Mouse (Mus musculus): ENCODE results near the gene Fastk. TPM values are rescaled to one million over a fixed set of nuclear protein-coding genes. Genes with fewer than 3 reads are reported as not detected.
A peak's percentile ranks its signal among the peaks of the same experiment; 100 is the strongest.

Fastk gene
- total RNA-seq (2021): 100 to 1,000 TPM in 1 of 2 experiments, 10 to 100 TPM in 1; 93.4 to 108 TPM
- 335 and 350 TPM in 2 replicates for polyA plus RNA-seq (2012; rRNA removed)
- long read RNA-seq, transcript Fastk-201 (10 exons, 1,893 nt): major isoform, 104 of 151 reads
- long read RNA-seq, transcript Fastk-213 (9 exons, 2,552 nt): minor isoform, 5 of 151 reads
- long read RNA-seq, partial matches to known transcripts: 15 of 151 reads
- long read RNA-seq, other reads (novel, unspliced or antisense): 27 of 151 reads

DNA sequence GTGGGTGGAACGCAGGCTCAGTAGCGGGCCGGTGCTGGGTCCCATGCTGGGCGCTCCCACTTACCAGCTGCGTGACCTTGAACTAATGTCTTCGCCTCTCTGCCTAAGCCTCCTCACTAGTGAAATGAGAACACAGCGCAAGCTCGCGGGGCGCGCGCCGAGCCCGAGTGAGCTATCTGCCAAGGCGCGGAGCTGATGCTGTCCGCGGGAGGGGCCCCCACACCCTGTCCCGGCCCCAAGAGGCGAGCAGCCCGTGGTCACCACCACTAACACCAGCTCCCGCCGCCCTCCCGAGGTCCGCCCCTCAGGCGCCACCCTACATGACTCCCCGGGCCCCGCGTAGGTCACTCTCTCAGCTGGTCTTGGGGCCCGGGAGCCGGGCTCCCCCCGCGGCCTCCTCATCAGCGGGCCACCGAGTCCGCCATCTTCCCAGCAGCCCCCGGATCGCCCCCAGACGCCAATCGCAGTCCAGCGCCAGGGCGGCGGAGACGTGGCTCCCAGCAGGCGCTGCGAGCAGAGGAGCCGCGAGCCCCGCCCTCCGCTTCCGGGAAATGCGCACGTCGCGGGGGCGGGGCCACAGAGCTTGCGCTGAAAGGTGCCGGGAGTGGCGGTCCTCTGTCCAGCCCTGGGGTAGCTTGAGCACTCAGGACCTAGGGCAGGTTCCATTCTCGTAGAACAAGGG, at the start of gene Fastk:
TSS of gene Fastk (minus strand) at position 542 of the 682 bp plus-strand sequence.
- peak; percentile 95 for DNase-seq

DNA sequence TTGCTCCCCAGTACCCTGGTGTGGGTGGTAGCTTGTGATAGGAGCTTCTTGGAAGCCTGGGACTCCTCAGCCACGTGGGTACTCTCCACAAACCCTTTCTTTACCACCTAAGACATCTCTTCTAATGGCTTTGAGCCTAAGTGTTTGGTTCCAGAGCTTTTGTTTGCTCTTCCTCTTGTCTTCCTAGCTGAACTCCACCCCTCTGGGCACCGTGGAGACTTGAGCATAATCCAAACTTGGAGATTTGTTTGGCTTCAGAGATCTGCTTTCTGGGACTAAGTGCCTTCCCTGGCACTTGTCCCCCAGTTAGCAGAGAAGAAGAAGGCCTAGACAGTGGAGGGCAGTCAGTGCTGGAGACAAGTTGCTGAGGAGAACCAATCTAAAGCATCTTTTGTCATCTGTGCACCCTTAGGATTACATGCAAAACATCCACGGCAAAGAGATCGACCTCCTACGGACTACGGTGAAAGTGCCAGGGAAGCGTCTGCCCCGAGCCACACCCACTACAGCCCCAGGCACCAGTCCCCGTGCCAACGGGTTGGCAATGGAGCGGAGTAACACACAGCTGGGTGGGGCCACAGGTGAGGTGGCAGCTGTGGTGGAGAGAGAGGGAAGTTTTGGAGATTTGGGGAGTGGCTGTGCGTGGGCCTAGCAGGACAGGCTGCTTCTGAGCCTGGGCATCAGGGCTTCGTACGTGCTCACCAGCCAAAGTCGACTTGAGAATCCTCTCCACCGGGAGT, 47.6 kb upstream of the Fastk start:
- no peak for DNase-seq

DNA sequence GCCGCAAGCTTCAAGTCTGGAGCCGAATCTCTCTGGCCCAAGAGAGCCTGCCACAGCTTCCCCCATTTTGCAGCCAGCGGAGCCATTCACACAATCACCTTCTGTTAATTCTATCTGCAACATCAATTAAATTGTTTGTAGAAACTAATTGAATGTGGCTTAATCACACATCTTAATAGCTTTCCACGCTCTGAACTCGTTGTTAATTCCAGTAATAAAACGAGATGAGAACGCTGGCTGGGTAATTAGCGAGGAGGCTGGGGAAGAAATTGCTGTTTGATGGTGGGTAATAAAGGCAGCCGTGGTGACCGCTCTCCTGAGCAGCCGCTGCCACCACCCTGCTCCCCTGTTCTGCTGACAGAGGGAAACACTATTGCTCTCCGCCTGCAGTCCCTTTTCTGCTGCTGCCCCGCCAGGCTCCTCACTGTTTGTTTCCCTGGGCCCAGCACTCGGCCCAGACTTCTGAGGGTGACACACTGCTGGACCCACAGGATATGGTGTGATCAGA, 45.4 kb upstream of the Fastk start:
- DNase-seq: no peak

DNA sequence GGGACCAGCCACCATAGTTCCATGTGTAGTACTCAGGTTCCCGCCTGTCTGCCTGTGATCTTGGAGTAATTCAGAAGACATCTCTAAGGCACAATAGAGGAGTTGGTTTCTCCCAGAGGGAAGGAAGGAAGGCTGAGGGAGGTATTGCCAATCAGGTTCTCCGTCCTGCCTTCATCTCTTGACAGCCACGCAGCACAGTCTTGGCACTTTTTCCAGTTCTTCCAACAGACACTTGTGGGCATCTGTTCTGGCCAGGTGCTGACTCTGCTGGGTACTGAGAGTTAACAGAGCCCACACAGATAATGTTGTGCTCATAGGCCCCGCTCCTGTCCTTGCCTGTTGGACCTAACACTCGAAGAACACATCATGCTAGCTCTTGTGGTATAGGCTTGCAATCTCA, 41.7 kb upstream of the Fastk start:
- no peak for DNase-seq

DNA sequence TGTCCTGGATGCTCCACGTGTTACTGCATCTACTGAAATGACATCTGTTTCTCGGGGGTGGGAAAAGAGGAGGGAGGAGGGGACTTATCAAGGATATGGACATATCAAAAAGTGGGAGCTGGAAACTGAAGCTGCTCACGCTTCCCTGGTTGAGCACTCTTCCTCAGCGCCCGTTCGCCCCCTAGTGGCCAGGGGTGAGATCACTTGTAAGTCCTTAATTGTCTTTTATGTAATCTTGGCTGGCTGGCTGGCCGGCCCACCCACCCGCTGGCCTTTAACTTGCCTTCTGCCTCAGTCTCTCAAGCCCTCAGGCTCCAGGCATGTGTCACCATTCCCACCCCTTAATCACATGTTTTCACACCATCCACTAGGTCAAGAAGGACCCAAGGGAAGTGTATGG, 41.0 kb upstream of the Fastk start:
- DNase-seq: peak; percentile 84

DNA sequence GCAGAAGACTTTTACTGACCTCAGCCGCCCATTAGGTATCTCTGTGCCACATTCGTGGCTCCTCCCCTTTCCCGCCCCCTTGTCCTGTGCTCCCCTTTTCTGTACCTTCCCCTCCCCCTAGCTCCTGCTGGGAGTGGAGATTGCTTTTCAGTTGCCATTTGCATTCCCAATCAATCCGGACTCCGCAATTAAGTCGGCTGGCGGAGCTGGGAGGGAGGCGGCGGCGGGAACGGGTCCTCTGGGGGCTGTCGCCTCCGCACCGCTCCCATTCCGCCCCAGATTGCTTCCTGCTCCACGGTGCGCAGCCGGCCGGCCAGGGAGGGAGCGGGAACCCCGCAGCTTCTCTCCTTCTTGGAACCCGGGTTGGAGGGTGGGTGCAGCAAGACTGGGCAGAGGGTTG, 39.9 kb upstream of the Fastk start:
- DNase-seq: no peak

DNA sequence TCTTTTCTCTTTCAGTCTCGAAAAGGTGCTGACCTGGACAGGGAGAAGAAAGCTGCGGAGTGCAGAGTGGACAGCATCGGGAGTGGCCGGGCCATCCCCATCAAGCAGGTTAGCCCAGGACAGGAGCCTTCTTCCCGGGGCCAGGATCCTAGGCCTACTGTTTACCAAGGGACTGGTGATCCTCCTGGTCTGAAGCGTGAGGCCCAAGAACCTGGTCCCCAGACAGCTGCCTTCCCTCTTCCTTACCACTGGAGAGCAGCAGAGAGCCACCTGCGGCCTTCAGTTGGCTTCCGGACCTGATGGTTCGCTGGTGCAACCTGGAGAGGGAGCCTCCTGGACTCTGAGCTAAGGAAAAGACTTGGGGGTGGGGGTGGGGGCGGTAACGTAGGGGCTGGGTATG, 38.2 kb upstream of the Fastk start:
- DNase-seq: peak; percentile 60

DNA sequence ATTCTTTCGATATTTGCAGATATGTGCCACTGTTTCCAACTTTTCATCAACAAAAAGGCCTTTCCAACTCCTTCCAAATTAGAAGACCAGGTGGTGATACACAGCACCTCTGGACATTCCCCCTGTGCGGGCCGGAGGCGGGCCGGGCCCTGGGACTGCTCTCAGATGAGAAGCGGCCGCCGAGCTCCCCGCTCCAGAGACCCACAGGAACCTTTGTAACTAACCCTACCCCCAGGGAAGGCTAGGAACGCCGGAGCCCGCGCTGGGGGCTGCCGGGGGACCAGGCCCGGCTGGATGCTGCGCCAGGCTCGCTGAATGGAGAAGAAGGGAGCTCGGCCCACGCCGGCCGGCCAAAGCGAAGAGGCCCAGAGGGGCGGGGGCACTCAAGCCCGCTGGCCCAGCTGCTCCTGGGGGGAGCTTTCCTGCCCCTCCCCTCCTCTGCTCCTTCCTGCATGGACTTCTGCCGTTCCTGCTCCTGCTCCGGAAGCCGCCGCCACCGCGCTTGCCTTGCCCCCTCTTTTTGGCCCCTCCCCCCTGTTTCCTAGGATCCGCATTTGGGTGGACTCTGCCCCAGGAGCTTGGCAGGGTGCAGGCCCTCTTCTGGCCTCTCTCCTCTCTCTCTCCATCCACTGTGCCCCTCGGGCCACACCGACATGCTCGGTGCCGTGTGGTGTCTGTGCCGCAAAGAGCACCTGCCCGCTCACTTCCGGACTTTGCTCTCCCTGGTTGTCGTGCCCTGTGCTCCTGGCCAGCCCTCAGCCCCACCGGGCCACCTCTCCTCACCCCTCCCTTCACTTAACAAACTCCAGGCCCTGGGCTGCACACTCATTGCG, 37.4 kb upstream of the Fastk start:
- no peak for DNase-seq

DNA sequence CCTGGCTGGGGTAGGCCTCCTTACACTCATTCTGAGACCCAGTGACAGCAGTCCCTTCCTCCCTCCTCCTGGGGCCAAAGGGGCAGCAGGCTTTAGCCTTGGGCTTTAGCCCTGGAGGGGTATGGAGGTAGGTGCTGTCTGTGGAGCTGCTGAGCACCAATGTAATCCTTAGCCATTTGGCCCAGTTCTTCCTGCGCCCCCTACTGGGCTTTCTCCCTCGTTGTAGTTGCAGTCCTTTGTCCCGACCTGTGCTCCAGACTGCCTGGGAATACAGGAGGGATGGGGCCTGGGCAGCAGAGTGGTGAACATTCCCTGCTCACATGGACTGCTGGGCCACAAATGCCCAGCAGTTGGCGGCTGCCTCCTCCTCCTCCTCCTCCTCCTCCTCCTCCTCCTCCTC, 36.6 kb upstream of the Fastk start:
- DNase-seq: peak; percentile 72

DNA sequence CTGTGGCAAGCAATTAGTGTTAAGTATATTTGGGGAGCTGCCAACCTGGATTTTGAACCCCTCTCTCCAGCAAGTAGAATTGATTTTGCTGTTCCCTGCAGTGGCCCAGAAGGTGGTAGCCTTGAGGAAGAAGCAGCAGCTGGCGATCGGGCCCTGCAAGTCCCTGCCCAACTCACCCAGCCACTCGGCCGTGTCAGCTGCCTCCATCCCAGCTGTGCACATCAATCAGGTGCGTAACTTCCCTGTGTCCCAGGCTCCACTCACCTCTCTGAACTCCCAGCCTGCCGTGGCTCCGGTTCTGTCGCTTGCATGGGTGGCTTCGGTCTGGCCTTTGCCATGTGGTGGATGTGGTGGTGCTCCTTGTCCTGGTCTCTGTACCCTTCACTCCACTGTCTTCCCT, 32.8 kb upstream of the Fastk start:
- DNase-seq: no peak

DNA sequence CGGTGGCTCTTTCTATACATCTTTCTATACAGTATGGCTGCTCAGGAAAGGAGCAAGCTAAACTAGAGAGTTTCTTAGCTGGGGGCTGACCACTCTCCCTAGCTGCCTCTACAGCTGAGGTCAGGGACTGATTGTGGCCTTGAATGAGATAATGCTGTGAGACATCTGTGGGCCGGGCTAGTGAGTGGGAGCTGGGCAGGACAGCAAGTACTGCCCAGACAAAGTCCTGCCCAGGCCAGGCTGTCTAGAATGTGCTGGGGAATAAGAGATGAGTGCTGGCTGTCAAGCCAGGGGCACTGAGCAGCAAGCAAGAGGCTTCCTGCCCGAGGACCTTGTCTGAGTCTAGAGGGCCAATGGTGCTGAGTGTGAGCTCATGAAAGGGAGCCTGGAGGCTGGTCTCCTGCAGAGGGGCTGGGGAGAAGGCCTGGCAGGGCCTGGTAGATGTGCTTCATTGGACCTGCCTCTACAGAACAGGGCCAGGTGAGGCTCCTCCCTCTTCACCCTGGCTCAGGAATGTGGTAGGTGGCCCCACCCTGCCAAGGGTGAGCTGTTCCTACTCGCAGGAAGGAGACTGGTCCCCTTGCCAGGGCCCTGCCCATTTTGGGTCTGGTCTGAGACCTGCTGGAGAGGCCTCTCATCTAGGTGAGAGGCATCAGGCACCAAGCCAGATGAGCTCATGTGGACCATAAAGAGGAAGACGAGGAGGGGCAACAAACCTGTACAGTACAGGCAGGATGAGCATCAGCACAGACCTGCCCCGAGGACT, 30.6 kb upstream of the Fastk start:
- peak; percentile 90 for DNase-seq

DNA sequence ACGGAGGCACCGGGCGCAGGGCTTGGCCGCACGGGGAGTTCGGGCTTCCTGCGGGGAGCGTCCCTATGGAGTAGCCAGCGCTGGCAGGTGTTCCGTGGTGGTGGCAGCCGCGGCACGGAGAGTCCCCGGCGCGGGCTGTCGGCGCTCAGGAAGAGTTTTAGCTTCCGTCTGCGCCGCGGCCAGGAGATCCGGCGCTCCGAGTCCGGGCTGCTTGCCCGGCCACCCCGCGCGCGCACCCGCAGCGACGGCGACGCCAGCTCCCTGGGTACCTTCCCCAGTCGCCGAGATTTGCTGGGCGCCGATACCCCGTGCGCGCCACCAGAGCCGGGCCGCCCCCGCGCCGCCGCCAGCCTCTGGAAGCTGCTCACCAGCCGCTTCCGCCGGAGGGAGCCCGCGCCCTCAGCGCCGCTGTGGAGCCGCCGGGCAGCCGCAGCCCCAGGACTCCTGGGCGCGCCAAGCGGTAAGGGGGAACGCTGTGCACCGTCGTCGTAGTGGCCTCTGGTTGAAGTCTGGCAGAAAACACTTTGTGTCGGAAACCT, 29.7 kb upstream of the Fastk start:
- peak; percentile 83 for DNase-seq

DNA sequence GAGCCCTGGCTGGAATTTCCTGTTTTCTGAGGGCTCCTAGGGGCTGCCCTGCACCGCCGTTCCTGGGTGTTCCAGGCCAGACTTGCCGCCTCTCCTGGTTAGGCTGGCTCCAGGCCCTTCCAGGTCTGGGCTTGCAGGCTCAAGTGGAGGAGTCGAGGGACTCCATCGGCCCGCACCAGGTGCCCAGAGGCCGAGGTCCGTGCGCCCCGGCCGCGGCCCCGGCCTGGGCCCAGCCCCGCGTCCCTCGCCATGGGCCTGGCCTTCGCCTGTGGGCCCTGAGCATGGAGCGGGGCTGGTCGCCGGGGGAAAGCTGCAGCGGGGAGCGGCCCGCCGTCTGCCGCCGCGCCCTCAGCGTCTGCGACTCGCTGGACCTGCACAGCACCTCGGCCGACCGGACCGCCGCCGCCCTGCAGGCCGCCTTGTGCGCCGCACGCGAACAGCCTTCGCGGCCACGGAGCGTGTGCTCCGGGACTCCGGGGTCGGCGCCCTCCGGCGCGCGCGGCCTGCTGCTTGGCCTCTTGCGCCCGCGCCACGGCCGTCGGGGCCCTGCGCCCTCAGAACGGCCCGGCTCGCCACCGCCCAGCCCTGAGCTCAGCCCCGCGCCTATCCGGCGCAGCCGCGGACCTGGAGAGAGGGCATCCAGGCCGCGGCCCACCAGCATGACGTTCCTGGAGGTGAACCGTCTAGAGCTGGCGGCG, 29.1 kb upstream of the Fastk start:
- no peak for DNase-seq

DNA sequence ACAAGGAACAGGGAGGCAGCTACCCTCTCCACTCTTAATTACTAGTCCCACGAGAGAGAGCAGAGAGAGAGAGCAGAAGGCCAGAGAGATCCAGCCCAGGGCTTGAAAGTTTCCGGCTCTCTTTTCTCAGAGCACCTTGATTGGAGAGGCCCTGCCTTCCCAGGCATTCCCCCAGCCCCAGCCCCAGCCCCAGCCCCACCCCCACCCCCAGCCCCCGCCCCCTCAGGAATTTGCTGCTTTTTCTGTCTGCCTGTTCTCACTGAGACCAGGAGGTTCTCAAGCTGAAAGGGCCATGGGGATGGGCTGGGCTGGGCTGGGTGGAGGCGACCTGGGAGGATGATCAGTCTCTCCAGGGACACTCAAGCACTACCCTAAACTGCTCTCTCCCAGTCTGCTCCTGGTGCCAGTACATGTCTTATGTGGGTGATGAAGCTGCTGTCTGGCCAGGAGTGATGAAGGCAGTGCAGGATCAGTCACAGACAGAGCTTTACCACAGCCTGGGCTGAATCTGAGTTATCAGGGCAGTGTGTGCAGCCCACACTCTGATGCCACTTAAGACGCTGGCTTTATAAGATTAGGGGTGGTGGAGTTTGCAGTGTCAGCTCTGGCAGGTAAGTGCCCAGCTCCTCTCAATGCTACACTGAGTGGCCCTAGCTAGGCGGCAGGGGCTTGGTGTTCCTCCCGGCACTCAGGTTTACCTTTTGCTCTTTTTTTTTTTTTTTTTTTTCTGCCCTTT, 28.0 kb upstream of the Fastk start:
- DNase-seq: no peak

DNA sequence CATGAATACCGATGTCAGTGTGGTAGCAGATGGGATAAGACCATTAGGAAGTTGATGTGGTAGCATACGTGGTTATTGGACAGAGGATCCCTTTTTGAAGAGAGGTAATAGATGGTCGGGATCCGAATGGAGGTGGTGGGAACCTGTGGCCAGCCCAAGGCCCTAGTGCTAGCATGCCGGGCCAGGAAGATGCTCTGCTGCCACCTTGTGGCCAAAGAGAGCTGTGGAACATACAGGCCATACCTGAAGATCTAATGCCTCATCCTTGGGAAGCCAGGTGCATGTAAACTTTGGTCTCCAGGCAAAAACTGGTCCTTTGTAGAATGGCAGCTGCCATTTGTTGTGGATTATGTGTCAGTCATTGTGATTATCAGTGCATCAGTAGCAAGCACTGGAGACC, 25.5 kb upstream of the Fastk start:
- peak; percentile 69 for DNase-seq

DNA sequence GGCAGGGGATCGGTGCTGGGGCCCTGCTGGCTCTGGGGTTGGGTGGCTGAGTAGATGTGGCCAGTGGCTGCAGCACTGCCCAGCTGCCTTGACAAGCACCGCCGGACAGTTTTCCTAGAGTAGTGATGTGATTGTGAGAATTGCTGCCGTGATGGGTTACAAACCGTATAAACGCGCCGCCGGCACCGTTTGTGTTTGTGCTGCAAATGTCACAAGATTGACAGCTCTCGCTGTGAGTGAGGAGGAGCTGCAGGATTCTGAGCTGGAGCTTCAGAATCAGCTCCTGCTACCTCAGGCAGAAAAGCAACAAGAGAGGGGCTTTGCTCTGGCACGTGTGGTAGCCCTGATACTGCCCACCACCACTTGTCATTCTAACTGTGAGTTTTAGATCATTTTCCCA, 21.7 kb upstream of the Fastk start:
- DNase-seq: no peak

DNA sequence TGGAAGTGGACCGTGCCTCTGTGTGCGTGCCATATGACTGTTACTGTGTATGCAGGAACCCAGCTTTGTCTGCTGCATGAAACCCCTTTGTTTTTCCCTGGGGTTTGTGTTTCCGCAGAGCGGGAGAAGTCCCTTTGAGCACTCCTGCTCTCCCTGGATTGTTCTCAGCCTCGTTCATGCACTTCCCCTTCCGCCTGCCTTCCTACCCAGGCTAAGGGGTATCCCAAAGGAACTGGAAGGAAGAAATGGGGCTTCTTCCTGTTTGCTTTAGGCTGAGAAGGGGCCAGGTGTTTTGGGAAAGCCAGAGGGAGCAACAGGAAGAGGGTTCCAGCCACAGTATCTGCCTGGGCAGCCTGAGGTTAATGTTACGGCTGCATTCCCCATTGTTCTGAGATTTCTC, 10.5 kb upstream of the Fastk start:
- no peak for DNase-seq

DNA sequence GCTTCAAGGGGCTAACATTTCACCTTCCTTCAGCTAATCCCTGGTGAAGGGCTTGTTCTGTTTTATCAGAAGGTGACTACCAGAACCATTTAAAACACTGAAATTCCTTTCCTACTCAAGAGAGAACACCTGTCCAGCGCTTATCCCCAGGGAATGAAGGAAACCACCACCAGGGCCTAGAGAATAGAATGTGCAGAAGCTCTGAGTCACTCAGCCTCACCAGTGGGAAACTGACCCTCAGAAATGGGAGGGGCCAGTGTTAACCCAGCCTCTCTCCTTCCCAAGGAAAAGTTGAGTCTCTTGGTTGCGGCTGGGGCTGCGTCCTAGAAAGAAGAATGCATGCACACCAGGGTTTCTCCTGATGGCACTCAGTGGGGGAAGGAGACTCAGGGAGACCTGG, 10.0 kb upstream of the Fastk start:
- DNase-seq: peak; percentile 65

DNA sequence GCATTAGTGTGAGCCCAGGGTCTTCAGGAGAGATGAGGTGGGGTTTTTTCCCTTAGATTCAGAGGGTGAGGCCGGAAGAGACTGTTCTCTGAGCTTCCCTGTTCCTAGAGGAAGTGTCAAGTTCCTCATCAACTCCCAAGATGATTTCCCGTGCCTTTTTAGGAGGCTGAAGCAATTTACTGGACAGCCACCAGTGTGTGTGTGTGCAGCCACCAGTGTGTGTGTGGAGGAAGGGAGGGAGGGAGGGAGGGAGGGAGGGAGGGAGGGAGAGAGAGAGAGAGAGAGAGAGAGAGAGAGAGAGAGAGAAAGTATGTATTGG, 8.9 kb upstream of the Fastk start:
- no peak for DNase-seq
